Mouse (Mus musculus) spleen, postnatal 14 days (tissue): ENCODE data around the gene Tnks2.

ENCODE experiments used
- DNase-seq, 2 experiments: peaks; one replicate each; pipeline ENCODE4 v3.0.0; 2021 to 2022; ENCODE audit warnings: low spot score in 2 of 2

Tnks2 gene

GRCm38 (mm10) chr19:36932613-36933012, 98.6 kb downstream of the Tnks2 start:
- no peak for DNase-seq

GRCm38 (mm10) chr19:36936285-36936684, 102.3 kb downstream of the Tnks2 start:
- no peak for DNase-seq

- DNase-seq, result no peak
These were observed 104.0 kb downstream of the Tnks2 start for GRCm38 (mm10) chr19:36938008-36938407.

GRCm38 (mm10) chr19:36940064-36940463, 106.0 kb downstream of the Tnks2 start:
- no peak for DNase-seq
